Mouse (Mus musculus) forebrain, embryonic 13.5 days (tissue): ENCODE results near the gene Vps37b. TPM values are rescaled to one million over a fixed set of nuclear protein-coding genes. Genes with fewer than 3 reads are reported as not detected.
A peak's percentile ranks its signal among the peaks of the same experiment; 100 is the strongest.

ENCODE experiments used
- ATAC-seq: fragments of 200-750 bp; cut with Nextera tagmentation; 2 replicates; pipeline ENCODE4 v1.8.0; 2017
- H3K27ac ChIP-seq: fragments of 300-500 bp; sonication (generic); 2 replicates; pipeline ENCODE4 v1.5.1; 2015; ENCODE audit warnings: inconsistent platforms, mild to moderate bottlenecking, moderate library complexity
- H3K27me3 ChIP-seq: fragments of 300-500 bp; sonication (generic); 2 replicates; pipeline ENCODE4 v1.6.1; 2015; ENCODE audit warnings: mild to moderate bottlenecking, inconsistent platforms
- H3K36me3 ChIP-seq: fragments of 300-500 bp; sonication (generic); 2 replicates; pipeline ENCODE4 v1.6.1; 2015; ENCODE audit warnings: mild to moderate bottlenecking, inconsistent platforms; ENCODE audit not compliant: poor library complexity, severe bottlenecking
- H3K4me1 ChIP-seq: fragments of 300-500 bp; sonication (generic); 2 replicates; pipeline ENCODE4 v1.6.1; 2015; ENCODE audit warnings: inconsistent platforms
- H3K4me2 ChIP-seq: fragments of 300-500 bp; sonication (generic); 2 replicates; pipeline ENCODE4 v1.6.1; 2015; ENCODE audit warnings: inconsistent platforms, mild to moderate bottlenecking, moderate library complexity
- H3K4me3 ChIP-seq: fragments of 300-500 bp; sonication (generic); 2 replicates; pipeline ENCODE4 v1.5.1; 2015; ENCODE audit warnings: mild to moderate bottlenecking, inconsistent platforms
- H3K9ac ChIP-seq: fragments of 300-500 bp; sonication (generic); 2 replicates; pipeline ENCODE4 v1.6.1; 2015; ENCODE audit warnings: mild to moderate bottlenecking, inconsistent platforms
- H3K9me3 ChIP-seq: fragments of 300-500 bp; sonication (generic); replicated peaks from 2 replicates; pipeline ENCODE4 v1.6.1; 2016; ENCODE audit warnings: inconsistent platforms
- WGBS: fragments of 180-500 bp; shearing (Covaris S2); methylation state at CpG from one replicate; pipeline ENCODE4 v1.1.7; 2015; 5-methylcytosine and 5-hydroxymethylcytosine counted together
- polyA plus RNA-seq: library from polyadenylated mRNA; unstranded; fragments of >200 nt; fragmentation: Nextera tagmentation; extraction: Ambion mirVana; gene quantifications from 2 replicates; pipeline ENCODE4 v1.2.1, GENCODE M21; 2015

The Vps37b gene
- polyA plus RNA-seq, 1 experiment from 2014 or later = 86.5 TPM

DNA sequence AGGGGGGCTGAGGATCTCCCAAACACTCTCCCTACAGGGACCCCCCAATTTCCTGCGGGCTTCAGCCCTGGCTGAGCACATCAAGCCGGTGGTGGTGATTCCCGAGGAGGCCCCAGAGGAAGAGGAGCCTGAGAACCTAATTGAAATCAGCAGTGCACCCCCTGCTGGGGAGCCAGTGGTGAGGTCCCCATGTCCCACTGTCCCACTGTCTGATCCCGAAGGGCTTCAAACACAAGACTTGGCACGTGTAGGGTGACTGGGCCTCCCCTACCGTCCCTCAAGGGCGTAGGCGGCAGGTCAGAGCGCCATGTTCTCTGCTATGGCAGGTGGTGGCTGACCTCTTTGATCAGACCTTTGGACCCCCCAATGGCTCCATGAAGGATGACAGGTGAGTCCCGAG, 35.9 kb downstream of the Vps37b start:
- Histone ChIP-seq H3K9ac (no peak overlapping the region), H3K27ac (no peak overlapping the region), H3K4me2 (no peak overlapping the region), H3K4me1 (peaks cover 25% of the 10 kb centered on the region), H3K9me3 (no peaks in the 10 kb centered on the region), H3K27me3 (no peaks in the 10 kb centered on the region), H3K36me3 (peaks cover 26% of the 10 kb centered on the region; the same call in 1 of the 2 replicates), H3K4me3 (no peak overlapping the region)
- ATAC-seq = no peak
- WGBS = 94% methylated on average over 10 of the region's 10 CpGs

DNA sequence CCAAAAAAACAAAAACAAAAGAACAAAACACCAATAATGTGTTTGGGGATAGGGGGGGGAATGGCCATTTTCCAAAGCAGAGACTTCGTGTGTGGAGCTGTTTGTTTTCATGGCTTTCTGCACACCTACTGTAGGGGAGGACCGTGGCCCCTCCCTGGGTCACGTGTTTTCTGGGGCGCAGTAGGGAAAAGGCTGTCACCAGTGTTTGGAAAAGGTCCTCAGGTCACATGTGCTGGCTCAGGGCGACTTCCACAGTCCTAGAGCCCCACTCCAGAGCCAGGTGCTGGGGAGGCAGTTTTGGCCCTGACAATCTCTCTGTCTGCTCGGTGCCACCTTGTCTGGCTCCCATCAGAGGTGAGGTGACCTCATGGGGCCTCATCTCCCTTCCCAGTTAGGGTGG, 36.7 kb downstream of the Vps37b start:
- no peaks in the 10 kb centered on the region for H3K9me3 ChIP-seq
- peaks cover 23% of the 10 kb centered on the region for H3K4me1 ChIP-seq
- 82% methylated on average over 6 of the region's 6 CpGs for WGBS
- H3K4me3 ChIP-seq = no peak overlapping the region
- no peak overlapping the region for H3K27ac ChIP-seq
- no peak overlapping the region; the same call in 1 of the 2 replicates for H3K9ac ChIP-seq
- no peak overlapping the region for H3K4me2 ChIP-seq
- no peaks in the 10 kb centered on the region for H3K27me3 ChIP-seq
- ATAC-seq = no peak
- peaks cover 23% of the 10 kb centered on the region; the same call in 1 of the 2 replicates for H3K36me3 ChIP-seq

DNA sequence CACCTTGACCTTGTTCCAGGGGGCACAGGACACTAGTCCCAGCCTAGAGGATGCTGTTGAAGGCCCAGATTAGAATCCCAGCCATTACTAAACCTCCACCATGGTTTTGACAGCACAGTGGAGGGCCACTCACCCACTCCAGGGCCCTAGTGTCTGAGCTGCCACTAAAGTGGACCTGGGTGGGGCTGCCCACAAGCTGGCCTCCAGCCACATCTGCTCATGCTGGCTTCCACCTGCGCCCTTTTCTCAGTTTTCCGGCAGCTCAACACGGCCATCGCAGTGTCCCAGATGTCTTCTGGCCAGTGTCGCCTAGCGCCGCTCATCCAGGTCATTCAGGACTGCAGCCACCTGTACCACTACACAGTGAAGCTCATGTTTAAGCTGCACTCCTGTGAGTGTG, 37.6 kb downstream of the Vps37b start:
- H3K36me3 ChIP-seq = peaks cover 14% of the 10 kb centered on the region; the same call in 1 of the 2 replicates
- H3K4me3 ChIP-seq = no peak overlapping the region
- WGBS = 85% methylated on average over 7 of the region's 7 CpGs
- no peaks in the 10 kb centered on the region for H3K9me3 ChIP-seq
- H3K27me3 ChIP-seq = no peaks in the 10 kb centered on the region
- ATAC-seq = no peak
- no peak overlapping the region for H3K4me2 ChIP-seq
- H3K9ac ChIP-seq = no peak overlapping the region
- peaks cover 23% of the 10 kb centered on the region for H3K4me1 ChIP-seq
- H3K27ac ChIP-seq = peak overlapping the region; percentile 82; the same call in 1 of the 2 replicates

DNA sequence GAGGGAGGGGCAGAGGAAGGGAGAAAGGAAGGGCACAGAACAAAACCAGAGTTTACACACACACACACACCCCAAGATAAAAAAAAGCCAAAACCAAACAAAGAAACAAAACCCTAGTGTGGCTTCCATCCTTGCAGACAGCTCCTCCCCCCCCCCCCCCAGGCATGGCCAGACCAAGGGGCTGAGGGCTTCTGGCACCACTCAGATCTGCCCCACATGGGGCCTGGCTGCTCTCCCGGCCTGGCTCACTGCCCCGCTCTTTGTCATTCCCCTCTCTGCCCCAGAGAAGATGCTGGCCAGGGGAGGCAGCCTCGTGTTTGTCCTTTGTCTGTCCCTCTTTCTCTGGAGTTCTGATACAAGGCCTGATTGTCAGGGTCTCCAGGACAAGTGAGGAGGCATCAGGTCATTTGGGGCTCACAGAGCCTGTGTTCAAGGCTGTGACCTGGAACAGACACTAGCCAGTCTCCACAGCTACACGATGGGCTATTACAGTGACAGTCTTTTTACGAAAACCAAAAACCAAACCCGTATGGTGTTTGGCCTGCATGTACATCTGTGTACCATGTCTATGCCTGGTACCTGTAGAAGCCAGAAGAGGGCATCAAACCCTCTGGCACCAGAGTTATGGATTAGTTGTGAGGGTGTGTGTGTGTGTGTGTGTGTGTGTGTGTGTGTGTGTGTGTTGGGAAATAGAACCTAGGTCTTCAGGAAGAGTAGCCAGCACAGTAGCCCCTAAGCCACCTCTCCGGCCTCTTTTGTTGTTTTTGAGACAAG, 38.6 kb downstream of the Vps37b start:
- H3K36me3 ChIP-seq = peaks cover 11% of the 10 kb centered on the region; the same call in 1 of the 2 replicates
- no peaks in the 10 kb centered on the region for H3K27me3 ChIP-seq
- no peak overlapping the region for H3K4me3 ChIP-seq
- peak overlapping the region; percentile 82 for H3K27ac ChIP-seq
- ATAC-seq = peak; percentile 68
- 45% methylated on average over 7 of the region's 7 CpGs for WGBS
- H3K9me3 ChIP-seq = no peaks in the 10 kb centered on the region
- no peak overlapping the region for H3K9ac ChIP-seq
- peaks cover 23% of the 10 kb centered on the region for H3K4me1 ChIP-seq
- H3K4me2 ChIP-seq = no peak overlapping the region

DNA sequence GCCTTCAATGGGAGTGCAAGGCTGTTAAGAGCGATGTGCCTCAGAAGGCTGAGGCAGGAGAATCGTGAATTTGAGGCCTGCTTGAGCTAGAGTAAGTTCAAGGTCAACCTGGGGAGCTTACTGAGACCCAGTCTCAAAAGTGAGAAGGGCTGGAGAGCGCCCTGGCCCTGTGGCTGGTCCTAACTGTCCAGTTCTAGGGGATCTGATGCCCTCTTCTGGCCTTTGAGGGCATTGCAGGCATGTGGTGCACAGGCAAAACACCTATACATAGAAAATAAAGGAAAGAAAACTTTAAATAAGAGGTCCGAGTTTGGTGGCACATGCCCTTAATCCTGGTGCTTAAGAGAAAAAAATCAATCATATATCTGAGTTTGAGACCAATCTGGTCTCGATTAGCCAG, 39.3 kb downstream of the Vps37b start:
- WGBS = 35% methylated on average over 5 of the region's 5 CpGs

DNA sequence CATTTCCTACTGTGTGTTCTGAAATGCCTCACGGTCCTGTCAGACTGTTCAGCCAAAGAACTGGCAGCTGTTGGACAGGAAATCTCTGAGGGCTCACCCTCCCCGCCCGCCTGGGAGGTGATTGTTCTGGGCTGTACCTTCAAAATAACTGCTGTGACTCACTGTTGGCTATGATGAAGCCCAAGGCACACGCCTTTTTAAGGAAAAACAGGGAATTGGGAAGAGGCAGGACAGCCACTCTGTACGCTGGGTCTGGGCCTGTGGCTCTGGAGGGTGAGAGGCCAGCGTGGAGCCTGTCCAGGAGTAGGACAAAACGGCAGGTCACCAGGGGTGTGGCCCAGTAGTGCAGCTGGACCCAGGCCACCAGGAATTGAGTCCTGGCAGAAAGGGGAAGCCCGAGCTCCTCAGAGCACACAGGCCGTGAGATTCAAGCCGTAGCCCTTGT, 39.9 kb downstream of the Vps37b start:
- H3K4me1 ChIP-seq = peaks cover 15% of the 10 kb centered on the region
- H3K4me3 ChIP-seq = no peak overlapping the region
- WGBS = 86% methylated on average over 10 of the region's 10 CpGs

More for the DNA sequence above, 39.3 kb downstream of the Vps37b start:
- no peaks in the 10 kb centered on the region for H3K27me3 ChIP-seq
- no peak overlapping the region for H3K4me2 ChIP-seq
- H3K9ac ChIP-seq = no peak overlapping the region
- no peaks in the 10 kb centered on the region for H3K9me3 ChIP-seq
- no peak overlapping the region for H3K4me3 ChIP-seq
- peak overlapping the region; percentile 82 for H3K27ac ChIP-seq
- peak; percentile 46; the same call in 1 of the 2 replicates for ATAC-seq
- H3K36me3 ChIP-seq = peaks cover 8% of the 10 kb centered on the region; the same call in 1 of the 2 replicates
- H3K4me1 ChIP-seq = peaks cover 20% of the 10 kb centered on the region

DNA sequence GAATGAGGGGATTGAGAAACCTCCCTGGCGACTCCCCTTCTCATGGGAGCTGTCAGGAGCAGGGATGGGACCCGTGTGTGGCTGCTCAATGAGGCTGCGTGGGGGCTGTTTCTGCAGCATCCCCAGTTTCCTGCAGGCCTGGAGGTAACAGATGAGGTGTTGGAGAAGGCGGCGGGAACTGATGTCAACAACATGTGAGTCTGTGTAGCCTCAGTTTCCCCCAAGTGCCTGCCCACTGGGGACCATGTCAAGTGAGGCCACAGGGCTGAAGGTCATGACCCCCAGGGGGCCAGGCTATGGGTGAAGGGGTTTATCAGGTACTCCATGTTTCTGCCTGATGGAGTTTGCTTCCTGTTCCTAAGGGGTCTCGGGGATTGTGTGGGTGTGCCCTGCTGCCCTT, 40.7 kb downstream of the Vps37b start:
- WGBS = 92% methylated on average over 6 of the region's 6 CpGs
- Histone ChIP-seq H3K9me3 (no peaks in the 10 kb centered on the region), H3K4me1 (peaks cover 7% of the 10 kb centered on the region; the same call in 1 of the 2 replicates), H3K4me3 (no peak overlapping the region), H3K4me2 (no peak overlapping the region), H3K9ac (no peak overlapping the region), H3K27ac (no peak overlapping the region), H3K36me3 (no peaks in the 10 kb centered on the region), H3K27me3 (no peaks in the 10 kb centered on the region)
- ATAC-seq = no peak

More for the DNA sequence above, 39.9 kb downstream of the Vps37b start:
- Histone ChIP-seq H3K27ac (peak overlapping the region; percentile 82; the same call in 1 of the 2 replicates), H3K36me3 (peaks cover 4% of the 10 kb centered on the region; the same call in 1 of the 2 replicates), H3K9me3 (no peaks in the 10 kb centered on the region), H3K27me3 (no peaks in the 10 kb centered on the region), H3K4me2 (no peak overlapping the region), H3K9ac (no peak overlapping the region)
- no peak for ATAC-seq

DNA sequence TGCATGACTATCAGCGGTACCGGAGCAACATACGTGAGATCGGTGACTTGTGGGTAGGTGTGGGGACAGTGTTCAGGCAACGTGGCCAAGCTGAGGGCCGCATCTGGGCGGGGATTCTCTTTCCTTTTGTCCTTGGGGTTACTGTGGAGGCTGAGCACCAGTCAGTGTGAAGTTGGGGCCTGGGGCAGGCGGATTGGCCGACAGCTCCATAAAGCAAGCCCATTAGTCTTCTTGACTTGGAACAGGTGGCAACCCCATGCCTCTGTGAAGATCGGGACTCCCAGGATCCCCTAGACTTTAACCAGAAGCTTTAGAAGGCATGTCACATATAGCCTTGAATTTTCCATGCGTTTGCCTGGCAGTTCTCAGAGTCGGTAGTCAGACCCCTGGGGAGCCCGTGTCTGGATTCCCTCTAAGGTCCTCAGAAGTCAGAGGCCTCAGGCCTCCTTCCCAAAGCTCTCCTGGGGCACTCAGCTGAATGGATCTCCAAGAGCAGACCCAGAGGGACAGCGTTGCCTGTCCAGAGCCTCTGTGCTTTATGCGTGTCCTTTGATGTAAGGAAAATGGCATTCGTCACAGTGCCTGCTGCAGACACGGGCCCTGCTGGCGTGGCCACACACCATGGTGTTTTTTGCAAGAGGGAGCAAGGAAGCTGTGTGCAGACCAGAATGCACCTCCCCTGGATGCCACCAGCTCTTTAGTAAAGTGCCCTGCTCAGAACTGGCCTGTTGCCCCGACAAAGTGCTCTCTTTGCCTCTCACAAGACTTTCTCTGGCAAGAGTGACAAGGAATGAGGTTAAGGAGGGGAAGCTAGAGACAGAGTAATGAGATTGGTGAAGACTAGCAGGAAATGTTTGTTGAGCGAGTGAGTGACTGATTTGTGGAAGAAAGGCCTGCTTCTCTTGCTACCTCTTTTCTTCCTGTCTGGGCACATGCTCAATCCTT, 41.9 kb downstream of the Vps37b start:
- H3K4me1 ChIP-seq = peaks cover 7% of the 10 kb centered on the region; the same call in 1 of the 2 replicates
- H3K4me3 ChIP-seq = no peak overlapping the region
- no peaks in the 10 kb centered on the region for H3K36me3 ChIP-seq
- 82% methylated on average over 20 of the region's 20 CpGs for WGBS
- H3K27me3 ChIP-seq = no peaks in the 10 kb centered on the region
- no peaks in the 10 kb centered on the region for H3K9me3 ChIP-seq
- H3K9ac ChIP-seq = no peak overlapping the region
- no peak overlapping the region for H3K4me2 ChIP-seq
- no peak overlapping the region for H3K27ac ChIP-seq
- ATAC-seq = no peak

DNA sequence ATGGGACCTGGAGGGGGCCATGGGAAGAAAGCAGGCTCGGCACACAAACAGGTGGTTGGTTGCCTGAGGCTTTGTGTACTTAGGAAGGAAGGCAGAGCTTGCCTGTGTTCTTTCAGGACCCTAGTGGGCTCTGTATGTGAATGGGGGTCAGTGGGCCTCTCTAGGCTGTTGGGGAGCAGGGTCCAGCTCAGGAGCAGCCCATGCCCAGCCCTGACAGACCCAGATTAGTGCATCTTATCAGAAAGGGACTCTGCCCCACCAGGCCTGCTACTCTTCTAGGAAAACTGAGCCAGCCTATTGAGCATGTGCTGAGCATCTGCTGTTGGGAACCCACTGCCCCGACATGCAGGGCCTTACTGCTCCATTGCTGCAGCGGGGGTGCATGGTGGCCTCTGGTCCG, 44.6 kb downstream of the Vps37b start:
- Histone ChIP-seq H3K9ac (no peak overlapping the region), H3K36me3 (no peaks in the 10 kb centered on the region), H3K27ac (no peak overlapping the region), H3K4me2 (no peak overlapping the region), H3K9me3 (no peaks in the 10 kb centered on the region), H3K4me3 (no peak overlapping the region), H3K4me1 (peaks cover 4% of the 10 kb centered on the region; the same call in 1 of the 2 replicates), H3K27me3 (no peaks in the 10 kb centered on the region)
- ATAC-seq = no peak
- 85% methylated on average over 4 of the region's 4 CpGs for WGBS

DNA sequence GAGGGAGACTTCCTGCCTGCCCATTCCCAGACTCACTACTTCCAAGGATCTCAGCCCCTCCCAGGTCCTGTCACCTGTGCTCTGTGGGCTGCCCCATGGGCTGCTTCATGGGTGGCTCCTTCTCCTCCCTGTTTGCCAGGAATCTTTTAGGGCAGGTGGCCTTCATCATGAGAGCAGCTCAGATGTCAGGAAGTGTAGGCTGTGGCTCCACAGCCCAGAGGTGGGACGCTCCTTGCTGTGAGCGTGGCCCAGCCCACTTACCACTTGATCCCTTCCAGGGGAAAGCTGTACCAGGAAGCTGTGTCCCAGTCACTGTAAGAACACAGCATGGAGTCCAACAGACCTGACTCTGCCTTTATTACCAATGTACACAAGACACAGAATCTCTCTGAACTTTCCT, 45.1 kb downstream of the Vps37b start:
- H3K9ac ChIP-seq = no peak overlapping the region
- H3K4me2 ChIP-seq = no peak overlapping the region
- no peaks in the 10 kb centered on the region for H3K36me3 ChIP-seq
- no peak for ATAC-seq
- no peak overlapping the region for H3K4me3 ChIP-seq
- no peaks in the 10 kb centered on the region for H3K27me3 ChIP-seq
- 79% methylated on average over 2 of the region's 2 CpGs for WGBS
- no peak overlapping the region for H3K27ac ChIP-seq
- H3K9me3 ChIP-seq = no peaks in the 10 kb centered on the region
- no peaks in the 10 kb centered on the region for H3K4me1 ChIP-seq

DNA sequence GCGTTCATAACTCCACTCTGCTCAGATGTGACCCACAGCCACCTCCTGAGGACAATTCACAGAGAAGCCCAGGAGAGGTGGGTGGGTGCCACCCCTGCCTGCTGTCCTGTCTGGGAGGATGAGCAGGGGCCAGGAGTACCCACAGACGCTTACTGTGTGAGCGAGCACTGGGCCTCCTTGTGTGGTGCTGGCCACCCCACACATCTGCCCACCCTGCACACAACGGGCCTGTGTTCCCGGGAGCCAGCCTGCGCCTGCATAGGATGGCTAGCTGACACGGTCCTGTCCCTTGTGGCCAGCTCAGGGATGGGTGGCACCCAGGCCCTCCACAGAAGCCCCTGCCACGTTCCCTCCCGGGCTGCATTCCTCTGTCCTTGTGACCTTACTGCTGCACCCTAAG, 46.6 kb downstream of the Vps37b start:
- H3K9me3 ChIP-seq = no peaks in the 10 kb centered on the region
- ATAC-seq = no peak
- whole genome bisulfite sequencing = 84% methylated on average over 9 of the region's 9 CpGs
- no peak overlapping the region for H3K9ac ChIP-seq
- no peak overlapping the region for H3K27ac ChIP-seq
- no peak overlapping the region for H3K4me3 ChIP-seq
- H3K4me2 ChIP-seq = no peak overlapping the region
- no peaks in the 10 kb centered on the region for H3K4me1 ChIP-seq
- no peaks in the 10 kb centered on the region for H3K27me3 ChIP-seq
- no peaks in the 10 kb centered on the region for H3K36me3 ChIP-seq

DNA sequence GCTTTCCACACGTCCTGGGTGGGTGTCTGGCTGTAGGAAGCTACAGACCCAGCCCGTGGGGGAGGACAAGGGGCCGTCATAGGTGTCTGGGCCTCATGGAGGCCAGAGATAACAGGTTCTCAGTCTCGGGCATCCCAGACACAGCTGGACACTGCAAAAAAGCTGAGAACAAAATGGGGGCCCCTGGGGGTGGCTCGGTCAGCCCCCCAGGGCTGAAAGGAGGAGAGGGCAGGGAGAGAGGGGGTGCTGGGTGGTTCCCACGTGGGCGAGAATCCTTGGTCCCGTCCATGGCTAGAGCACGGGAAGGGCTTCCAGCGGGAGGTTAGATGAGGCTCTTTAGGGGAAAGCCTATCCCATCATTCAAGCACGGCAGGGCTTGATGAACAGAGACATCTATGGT, 49.2 kb downstream of the Vps37b start:
- no peaks in the 10 kb centered on the region for H3K4me1 ChIP-seq
- WGBS = 82% methylated on average over 11 of the region's 11 CpGs
- H3K36me3 ChIP-seq = no peaks in the 10 kb centered on the region
- H3K27ac ChIP-seq = no peak overlapping the region
- H3K27me3 ChIP-seq = no peaks in the 10 kb centered on the region
- H3K4me2 ChIP-seq = no peak overlapping the region
- no peak overlapping the region for H3K4me3 ChIP-seq
- H3K9ac ChIP-seq = no peak overlapping the region
- no peak for ATAC-seq
- H3K9me3 ChIP-seq = no peaks in the 10 kb centered on the region
